Mouse (Mus musculus): ENCODE data around the gene Rbm5.

GRCm38 (mm10) chr9:107770374-107771290 is at the start of gene Rbm5:
- TF ChIP-seq CTCF (IDR thresholded peaks at IDR 0.05; ENCODE audit: low read depth, low read length) (no peak), POLR2A (IDR thresholded peaks at IDR 0.05; ENCODE audit: insufficient read depth, low read length) (peak; percentile 91), EP300 (IDR thresholded peaks at IDR 0.05; ENCODE audit: insufficient read depth, low read depth, low read length) (0 out of 2 replicates have a peak, but pooled peaks have one; percentile 24)
